Mouse (Mus musculus) embryonic facial prominence, embryonic 14.5 days (tissue): ENCODE results near the gene Sh2b3. TPM values are rescaled to one million over a fixed set of nuclear protein-coding genes. Genes with fewer than 3 reads are reported as not detected.

Experiments used
- ATAC-seq: fragments of 200-750 bp; cut with Nextera tagmentation; 2 replicates; pipeline ENCODE4 v1.8.0; 2017; ENCODE audit warnings: low read depth, moderate number of reproducible peaks, moderate TSS enrichment
- DNase-seq: peaks from one replicate; pipeline ENCODE4 v3.0.0-alpha.2; 2015; ENCODE audit warnings: low spot score
- H3K27ac ChIP-seq: fragments of 300-500 bp; sonication (generic); replicated peaks from 2 replicates; pipeline ENCODE4 v1.5.1; 2014; ENCODE audit warnings: low read depth, mild to moderate bottlenecking, low read length, moderate library complexity
- H3K27me3 ChIP-seq: fragments of 300-500 bp; sonication (generic); replicated peaks from 2 replicates; pipeline ENCODE4 v1.6.1; 2014; ENCODE audit warnings: low read length; ENCODE audit not compliant: control insufficient read depth, insufficient read depth
- H3K36me3 ChIP-seq: fragments of 300-500 bp; sonication (generic); 2 replicates; pipeline ENCODE4 v1.6.1; 2014; ENCODE audit warnings: low read length, mixed read lengths; ENCODE audit not compliant: control insufficient read depth, insufficient read depth
- H3K4me1 ChIP-seq: fragments of 300-500 bp; sonication (generic); 2 replicates; pipeline ENCODE4 v1.6.1; 2014; ENCODE audit warnings: antibody characterized with exemption, low read length; ENCODE audit not compliant: control insufficient read depth, insufficient read depth
- H3K4me2 ChIP-seq: fragments of 300-500 bp; sonication (generic); 2 replicates; pipeline ENCODE4 v1.6.1; 2014; ENCODE audit warnings: low read depth, mild to moderate bottlenecking, low read length, moderate library complexity, mixed read lengths
- H3K4me3 ChIP-seq: fragments of 300-500 bp; sonication (generic); 2 replicates; pipeline ENCODE4 v1.5.1; 2014; ENCODE audit warnings: low read depth, mild to moderate bottlenecking, low read length
- H3K9ac ChIP-seq: fragments of 300-500 bp; sonication (generic); 2 replicates; pipeline ENCODE4 v1.6.1; 2014; ENCODE audit warnings: low read depth, mild to moderate bottlenecking, low read length, moderate library complexity, mixed read lengths
- H3K9me3 ChIP-seq: fragments of 300-500 bp; sonication (generic); 2 replicates; pipeline ENCODE4 v1.6.1; 2016; ENCODE audit warnings: low read length; ENCODE audit not compliant: control insufficient read depth
- WGBS: fragments of 180-500 bp; shearing (Covaris S2); extraction: QIAGEN DNeasy Blood & Tissue Kit; methylation state at CpG from one replicate; pipeline ENCODE4 v1.1.7; 2014; 5-methylcytosine and 5-hydroxymethylcytosine counted together
- polyA plus RNA-seq: library from polyadenylated mRNA; unstranded; fragments of >200 nt; fragmentation: Nextera tagmentation; extraction: Ambion mirVana; gene quantifications from 2 replicates; pipeline ENCODE4 v1.2.1, GENCODE M21; 2014

Sh2b3 gene
- polyA plus RNA-seq, 1 experiment from 2014 or later: 18.3 TPM

DNA sequence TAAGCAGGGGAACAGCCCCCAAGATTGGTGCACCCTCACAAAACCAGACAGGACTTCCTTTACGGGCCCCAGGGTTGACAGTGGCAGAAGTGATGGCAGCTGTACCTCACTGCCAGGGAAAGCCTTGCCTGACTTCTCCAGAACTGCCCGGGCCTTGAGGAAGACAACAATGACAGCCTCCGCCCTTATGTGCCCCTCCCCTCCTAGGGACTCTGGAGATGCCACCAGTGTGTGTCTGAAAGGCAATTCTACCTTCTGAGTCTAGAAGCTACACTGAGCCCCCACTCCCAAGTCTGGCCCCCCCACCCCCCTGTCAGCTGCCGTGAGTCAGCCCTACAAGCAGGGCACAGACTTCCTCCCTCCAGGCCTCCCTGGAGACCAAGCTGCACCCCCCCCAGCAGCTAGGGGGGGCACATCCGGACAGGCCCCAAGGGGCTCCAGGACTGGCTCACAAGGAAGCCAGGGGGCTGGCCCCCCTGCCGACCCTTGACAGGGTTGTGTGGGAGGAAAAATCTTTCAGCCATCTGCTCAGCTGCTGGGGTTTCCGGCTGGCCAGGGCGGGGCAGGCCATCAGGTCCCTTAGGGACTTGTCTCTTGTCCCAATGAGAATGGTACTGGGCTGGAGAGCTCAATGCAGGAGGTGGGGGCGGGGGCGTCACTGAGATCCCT lies 3.7 kb downstream of the Sh2b3 start:
- Histone ChIP-seq H3K9ac (no peak overlapping the region), H3K27me3 (peaks cover 6% of the 10 kb centered on the region; the same call in 1 of the 2 replicates), H3K4me1 (peaks cover 40% of the 10 kb centered on the region), H3K9me3 (no peaks in the 10 kb centered on the region), H3K27ac (no peak overlapping the region), H3K36me3 (no peaks in the 10 kb centered on the region), H3K4me3 (no peak overlapping the region), H3K4me2 (peak overlapping the region; percentile 91)
- 43% methylated on average over 9 of the region's 10 CpGs for WGBS
- peak; percentile 54 for DNase-seq
- ATAC-seq: no peak

DNA sequence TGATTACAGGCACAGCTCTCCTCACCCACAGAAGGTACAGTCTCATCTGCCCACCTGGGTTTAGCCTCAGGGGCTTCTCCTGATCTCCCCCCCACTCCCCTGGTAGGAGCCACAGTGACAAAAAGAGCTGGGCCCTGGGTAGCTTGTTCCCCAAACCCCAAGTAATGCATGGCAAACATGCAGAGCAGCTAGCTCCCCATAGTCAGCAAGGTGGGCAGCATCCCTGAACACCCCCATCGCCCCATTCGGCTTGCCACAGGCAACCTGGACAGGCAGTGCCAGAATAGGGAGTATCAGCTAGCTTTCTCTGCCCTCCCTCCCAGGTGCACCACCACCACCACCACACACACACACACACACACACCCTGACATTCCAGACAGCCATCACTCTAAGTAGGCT lies 4.3 kb downstream of the Sh2b3 start:
- no peak overlapping the region for H3K4me3 ChIP-seq
- WGBS: 73% methylated on average over 2 of the region's 2 CpGs
- H3K27me3 ChIP-seq: peaks cover 12% of the 10 kb centered on the region; the same call in 1 of the 2 replicates
- peaks cover 41% of the 10 kb centered on the region for H3K4me1 ChIP-seq
- ATAC-seq (no peak), DNase-seq (no peak)
- H3K9ac ChIP-seq: no peak overlapping the region
- H3K36me3 ChIP-seq: 0 out of 2 replicates have a peak, but pooled peaks cover under 1% of the 10 kb centered on the region
- no peaks in the 10 kb centered on the region for H3K9me3 ChIP-seq
- H3K4me2 ChIP-seq: peak overlapping the region; percentile 8; the same call in 1 of the 2 replicates
- no peak overlapping the region for H3K27ac ChIP-seq

DNA sequence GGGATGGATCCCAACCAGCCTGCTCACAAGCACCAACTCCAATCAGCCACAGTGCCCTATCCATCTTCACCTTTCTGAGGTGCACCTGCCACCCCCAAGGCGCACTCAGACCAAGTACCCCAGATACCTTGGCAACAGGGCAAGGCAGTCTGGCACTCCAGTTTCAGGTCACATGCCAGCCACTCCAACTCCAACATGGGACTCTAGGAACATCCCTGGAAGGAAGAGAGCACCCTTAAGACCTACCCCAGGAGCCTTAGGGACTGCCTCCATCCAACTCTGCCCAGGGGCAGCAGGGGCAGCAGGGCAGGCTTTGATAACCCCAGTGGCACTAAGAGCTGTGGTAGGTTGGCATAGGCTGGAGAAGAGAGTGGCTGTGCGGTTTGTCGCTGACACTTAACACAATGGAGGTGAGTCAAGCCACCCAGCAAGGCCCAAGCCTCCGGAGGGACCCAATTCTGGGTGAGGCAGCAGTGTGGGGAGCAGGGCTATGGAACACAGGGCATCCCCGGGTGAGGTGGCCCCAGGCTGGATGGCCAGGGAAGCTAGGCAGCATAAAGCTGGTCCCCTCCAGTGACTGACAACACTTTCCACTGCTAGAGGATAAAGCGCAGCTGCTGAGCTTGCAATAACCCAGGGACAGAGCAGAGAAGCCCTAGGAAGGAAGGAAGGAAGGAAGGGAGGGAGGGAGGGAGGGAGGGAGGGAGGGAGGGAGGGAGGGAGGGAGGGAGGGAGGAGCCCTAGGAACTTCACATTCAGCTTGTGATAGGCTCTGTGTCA lies 4.9 kb downstream of the Sh2b3 start:
- H3K27ac ChIP-seq: no peak overlapping the region
- peaks cover 13% of the 10 kb centered on the region; the same call in 1 of the 2 replicates for H3K27me3 ChIP-seq
- no peak for DNase-seq
- ATAC-seq: no peak
- H3K9me3 ChIP-seq: no peaks in the 10 kb centered on the region
- 0 out of 2 replicates have a peak overlapping the region, but pooled peaks have one; percentile 19 for H3K9ac ChIP-seq
- no peak overlapping the region for H3K4me2 ChIP-seq
- H3K4me3 ChIP-seq: no peak overlapping the region
- 85% methylated on average over 5 of the region's 6 CpGs for WGBS
- peaks cover 6% of the 10 kb centered on the region; the same call in 1 of the 2 replicates for H3K36me3 ChIP-seq
- peaks cover 35% of the 10 kb centered on the region for H3K4me1 ChIP-seq

DNA sequence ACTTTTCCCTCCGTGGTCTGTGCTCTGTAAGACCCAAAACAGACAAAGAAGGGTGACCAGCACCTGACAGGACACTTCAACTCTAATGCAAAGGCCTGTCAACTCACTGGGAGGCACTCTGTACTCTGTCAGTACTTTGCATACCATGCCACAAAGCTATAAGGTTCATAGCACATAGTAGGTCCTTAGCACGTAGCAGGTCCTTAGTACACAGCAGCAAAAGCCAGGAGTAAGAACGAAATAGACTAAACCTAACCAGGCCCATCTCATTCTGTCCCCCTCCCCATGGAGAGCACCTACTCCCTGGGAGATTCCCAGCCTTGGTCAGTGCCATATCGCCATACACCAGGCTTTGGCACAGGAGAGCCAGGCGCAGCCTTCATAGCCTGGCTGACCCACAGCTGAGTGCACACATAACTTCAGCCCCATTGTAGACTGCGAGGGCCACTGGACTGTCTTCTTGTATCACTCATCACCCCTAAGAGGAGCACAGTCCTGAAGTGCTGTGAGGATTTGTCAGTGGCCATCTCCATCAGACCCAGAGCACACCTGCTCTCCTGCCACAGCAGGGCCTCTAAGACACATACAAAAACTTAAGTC lies 6.3 kb downstream of the Sh2b3 start:
- 86% methylated on average over 6 of the region's 6 CpGs for WGBS
- no peak overlapping the region for H3K9ac ChIP-seq
- ATAC-seq: no peak
- H3K27ac ChIP-seq: no peak overlapping the region
- H3K36me3 ChIP-seq: peaks cover 20% of the 10 kb centered on the region; the same call in 1 of the 2 replicates
- no peak overlapping the region for H3K4me2 ChIP-seq
- H3K4me1 ChIP-seq: peaks cover 31% of the 10 kb centered on the region
- no peak overlapping the region for H3K4me3 ChIP-seq
- no peaks in the 10 kb centered on the region for H3K9me3 ChIP-seq
- DNase-seq: no peak
- peaks cover 13% of the 10 kb centered on the region; the same call in 1 of the 2 replicates for H3K27me3 ChIP-seq

DNA sequence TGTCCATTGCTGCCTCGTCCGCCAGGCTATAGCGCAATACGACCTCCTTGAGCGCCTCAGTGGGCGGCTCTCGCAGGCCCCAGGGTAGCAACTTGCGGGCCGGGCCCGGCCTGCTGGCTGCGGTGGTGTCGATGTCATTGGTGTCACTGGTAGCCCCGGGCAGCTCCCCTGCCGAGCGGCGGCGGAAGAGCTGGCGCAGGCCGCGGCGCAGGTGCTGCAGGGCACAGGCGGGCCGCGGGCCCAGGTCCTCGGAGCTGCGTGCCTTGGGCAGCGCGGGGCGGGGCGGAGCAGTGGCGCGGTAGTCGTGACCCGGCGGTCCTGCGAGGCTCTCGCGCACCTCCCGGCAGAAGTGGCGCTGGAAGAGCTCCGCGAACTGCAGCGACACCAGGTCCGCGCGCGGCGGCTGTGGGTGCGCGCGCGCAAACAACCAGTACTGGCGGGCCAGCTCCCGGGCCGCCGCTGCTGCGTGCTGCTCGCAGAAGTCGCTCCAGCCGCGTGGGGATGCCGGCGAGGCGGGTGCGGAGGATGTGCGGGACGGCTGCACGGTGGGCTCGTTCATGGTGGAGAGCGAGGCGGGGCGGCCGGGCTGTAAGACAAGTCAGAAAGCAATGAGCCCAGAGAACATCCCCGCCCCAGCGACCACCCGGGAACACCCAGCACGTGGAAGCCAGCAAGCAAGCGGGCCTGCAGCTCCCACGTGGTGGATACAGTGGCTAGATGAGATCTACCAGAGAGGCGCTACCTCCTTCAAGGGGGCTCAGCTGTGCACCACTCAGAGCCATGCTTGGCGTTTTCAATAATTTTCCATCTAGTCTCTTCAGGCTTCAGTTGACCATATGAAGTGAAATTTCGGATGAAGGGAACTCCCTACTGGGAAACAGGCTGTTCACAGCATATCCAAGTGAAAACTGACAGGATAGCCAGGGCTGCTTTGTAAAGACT lies 8.7 kb downstream of the Sh2b3 start:
- peak overlapping the region; percentile 58 for H3K9ac ChIP-seq
- no peak overlapping the region for H3K27ac ChIP-seq
- DNase-seq: peak; percentile 55
- peak overlapping the region; percentile 45 for H3K4me3 ChIP-seq
- WGBS: 9% methylated on average over 33 of the region's 82 CpGs
- H3K4me1 ChIP-seq: peaks cover 13% of the 10 kb centered on the region
- peaks cover 13% of the 10 kb centered on the region; the same call in 1 of the 2 replicates for H3K27me3 ChIP-seq
- ATAC-seq: peak; percentile 60
- no peaks in the 10 kb centered on the region for H3K9me3 ChIP-seq
- peak overlapping the region; percentile 85 for H3K4me2 ChIP-seq
- peaks cover 33% of the 10 kb centered on the region; the same call in 1 of the 2 replicates for H3K36me3 ChIP-seq

DNA sequence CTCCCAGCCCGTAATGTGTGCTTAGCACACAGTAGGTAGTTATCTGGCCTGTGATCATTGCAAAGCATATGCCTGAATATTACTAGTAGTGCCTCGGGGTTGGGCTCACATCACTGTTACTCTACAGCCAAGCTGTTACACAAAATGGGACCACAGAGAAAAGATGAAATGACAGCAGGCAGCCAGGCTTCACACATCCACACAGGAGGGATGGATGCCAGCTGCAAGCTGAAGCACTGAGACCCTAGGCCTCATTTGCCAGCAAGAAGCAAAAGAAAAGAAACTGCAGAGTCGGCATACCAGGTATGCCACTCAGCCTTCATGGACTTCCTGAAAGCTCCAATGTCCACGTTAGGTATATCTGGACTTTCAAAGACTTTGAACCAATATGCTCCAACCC lies 9.6 kb downstream of the Sh2b3 start:
- Histone ChIP-seq H3K4me1 (peaks cover 10% of the 10 kb centered on the region), H3K27me3 (peaks cover 13% of the 10 kb centered on the region; the same call in 1 of the 2 replicates), H3K9ac (no peak overlapping the region), H3K27ac (no peak overlapping the region), H3K9me3 (no peaks in the 10 kb centered on the region), H3K4me3 (no peak overlapping the region), H3K4me2 (no peak overlapping the region), H3K36me3 (peaks cover 33% of the 10 kb centered on the region; the same call in 1 of the 2 replicates)
- WGBS: 78% methylated on average over 4 of the region's 4 CpGs
- DNase-seq (no peak), ATAC-seq (no peak)

DNA sequence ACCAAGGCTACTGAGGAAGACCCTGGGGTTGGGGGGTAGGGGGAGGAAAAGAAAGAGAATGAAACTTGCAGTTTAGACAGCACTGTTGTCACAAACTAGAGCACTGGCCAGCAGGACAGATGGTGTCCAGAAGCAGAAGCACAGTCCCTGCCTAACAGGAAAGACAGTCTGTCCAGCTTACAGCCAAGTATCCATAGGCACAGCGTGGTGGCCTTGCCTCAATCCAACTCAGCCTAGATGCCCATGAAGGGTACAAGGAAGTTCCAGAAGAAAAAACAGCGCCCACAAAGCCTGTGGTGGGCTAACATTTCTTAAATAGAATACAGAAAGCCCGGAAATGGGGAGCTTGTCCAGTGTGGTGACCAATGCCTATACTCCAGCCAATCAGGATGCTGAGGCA lies 11.8 kb downstream of the Sh2b3 start:
- Histone ChIP-seq H3K4me2 (no peak overlapping the region), H3K27me3 (peaks cover 13% of the 10 kb centered on the region; the same call in 1 of the 2 replicates), H3K9me3 (no peaks in the 10 kb centered on the region), H3K36me3 (peaks cover 36% of the 10 kb centered on the region; the same call in 1 of the 2 replicates), H3K4me3 (no peak overlapping the region), H3K27ac (no peak overlapping the region), H3K4me1 (peaks cover 10% of the 10 kb centered on the region), H3K9ac (no peak overlapping the region)
- WGBS: 95% methylated on average over 3 of the region's 3 CpGs
- DNase-seq (no peak), ATAC-seq (no peak)
